Mouse (Mus musculus): ENCODE measurements around the gene Kif20b. TPM values are rescaled to one million over a fixed set of nuclear protein-coding genes. Genes with fewer than 3 reads are reported as not detected.

Gene Kif20b
- polyA plus RNA-seq, 1 experiment from 2014 or later = 72.5 TPM

DNA sequence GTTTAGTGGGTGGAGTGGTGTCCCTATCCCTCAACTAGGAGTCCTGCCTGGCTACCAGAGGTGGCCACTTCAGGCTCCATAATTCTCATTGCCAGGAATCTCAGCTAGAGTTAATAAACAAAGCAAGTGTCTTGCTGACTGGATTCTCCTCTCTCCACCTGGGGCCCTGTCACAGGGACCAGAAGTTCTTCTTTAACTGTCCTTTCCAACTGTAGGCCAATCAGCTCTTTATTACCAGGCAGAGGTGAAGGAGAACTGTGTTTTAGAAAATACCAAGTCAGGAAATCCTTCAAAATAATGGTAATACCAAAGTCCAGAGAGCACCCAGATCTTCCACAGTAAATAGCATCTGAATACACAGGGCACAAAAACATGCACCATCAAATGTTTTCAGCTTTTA lies 9.8 kb upstream of the Kif20b start:
- DNase-seq (ENCODE audit: low spot score) = no peak

DNA sequence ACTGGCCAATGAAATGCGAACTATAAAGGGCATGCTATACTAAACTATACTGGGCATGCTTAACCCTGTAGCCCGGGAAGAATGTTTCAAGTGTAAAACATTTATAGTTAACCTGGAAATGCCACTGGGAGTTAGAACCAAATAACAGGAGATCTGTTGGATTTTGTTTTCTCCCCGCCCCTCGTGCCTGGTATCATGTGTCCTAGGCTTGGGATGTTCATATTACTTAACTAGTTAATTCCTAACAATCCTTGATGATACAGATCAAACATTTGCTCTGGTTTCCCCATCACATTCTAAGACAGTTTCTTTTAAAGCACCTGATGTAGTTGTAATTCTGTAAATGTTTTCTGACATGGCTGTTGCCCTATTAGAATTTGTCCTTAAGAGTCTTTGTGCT lies 2.1 kb upstream of the Kif20b start:
- DNase-seq (ENCODE audit: low spot score) = no peak

DNA sequence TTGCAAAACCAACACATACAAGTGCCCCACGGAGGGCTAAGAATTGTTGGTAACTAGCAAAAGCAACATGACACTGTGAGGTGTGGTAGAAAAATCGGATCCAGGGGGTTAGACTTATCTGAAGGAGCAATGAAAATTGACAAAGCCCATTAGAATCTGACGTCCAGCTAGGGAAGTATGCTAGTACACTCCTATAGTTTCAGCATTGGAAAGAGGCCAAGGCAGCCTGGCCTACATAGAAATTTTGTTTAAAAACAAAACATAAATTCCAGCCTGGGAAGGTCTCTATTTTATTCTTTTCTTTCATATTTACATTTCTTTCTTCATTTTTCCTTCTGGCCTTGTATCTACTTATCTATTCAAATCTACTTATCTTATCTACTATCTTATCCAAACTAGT lies 1.6 kb upstream of the Kif20b start:
- DNase-seq (ENCODE audit: low spot score) = no peak

DNA sequence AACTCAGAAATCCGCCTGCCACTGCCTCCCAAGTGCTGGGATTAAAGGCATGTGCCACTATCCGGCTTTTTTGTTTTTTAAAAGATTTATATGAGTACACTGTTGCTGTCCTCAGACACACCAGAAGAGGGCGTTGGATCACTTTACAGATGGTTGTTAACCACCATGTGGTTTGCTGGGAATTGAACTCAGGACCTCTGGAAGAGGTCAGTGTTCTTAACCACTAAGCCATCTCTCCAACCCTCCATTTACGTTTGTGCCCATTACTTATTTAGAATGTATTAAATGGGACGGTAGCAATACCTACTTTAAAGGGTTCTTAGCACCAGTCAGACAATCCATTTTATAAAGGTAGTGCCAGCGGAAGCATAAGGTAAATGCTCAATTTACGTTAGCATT lies 909 bp upstream of the Kif20b start:
- DNase-seq (ENCODE audit: low spot score) = no peak

DNA sequence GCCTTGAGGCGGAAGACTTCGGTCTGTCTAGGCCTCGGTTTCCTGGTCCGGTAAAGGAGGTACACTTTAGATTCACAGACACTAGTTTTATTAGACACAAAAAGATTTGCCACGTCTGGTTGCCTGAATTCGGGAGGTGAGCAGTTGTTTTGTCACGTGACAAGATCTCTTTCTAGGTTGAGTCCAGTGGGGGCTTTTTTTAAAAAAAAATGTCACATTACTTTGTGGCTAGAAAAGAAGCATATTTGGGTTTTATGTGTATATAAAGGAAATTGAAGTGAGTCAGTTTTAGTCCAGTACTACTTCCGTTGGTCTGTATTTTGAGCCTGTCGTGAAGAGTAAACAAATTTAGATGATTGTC lies 422 bp downstream of the Kif20b start:
- DNase-seq (ENCODE audit: low spot score) = no peak

DNA sequence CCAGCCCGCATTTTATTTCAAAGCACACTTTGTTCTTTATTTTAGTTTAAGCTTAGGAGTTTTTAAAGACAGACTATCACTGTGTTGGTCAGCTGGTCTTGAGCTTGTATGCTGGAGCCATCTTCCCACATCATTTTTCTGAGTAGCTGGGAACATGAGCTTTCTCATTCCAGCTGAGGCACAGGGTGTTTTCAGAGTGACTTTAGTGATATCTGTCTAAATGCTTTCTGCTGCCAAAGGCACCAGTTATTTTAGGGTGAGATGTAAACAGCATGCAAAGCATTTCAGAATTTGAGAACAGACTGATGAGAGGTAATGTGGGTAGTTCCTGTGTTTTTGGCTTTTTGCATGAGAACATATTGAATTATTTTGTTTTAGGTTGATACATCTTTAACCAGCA lies 25.0 kb downstream of the Kif20b start:
- no peak for DNase-seq (ENCODE audit: low spot score)

DNA sequence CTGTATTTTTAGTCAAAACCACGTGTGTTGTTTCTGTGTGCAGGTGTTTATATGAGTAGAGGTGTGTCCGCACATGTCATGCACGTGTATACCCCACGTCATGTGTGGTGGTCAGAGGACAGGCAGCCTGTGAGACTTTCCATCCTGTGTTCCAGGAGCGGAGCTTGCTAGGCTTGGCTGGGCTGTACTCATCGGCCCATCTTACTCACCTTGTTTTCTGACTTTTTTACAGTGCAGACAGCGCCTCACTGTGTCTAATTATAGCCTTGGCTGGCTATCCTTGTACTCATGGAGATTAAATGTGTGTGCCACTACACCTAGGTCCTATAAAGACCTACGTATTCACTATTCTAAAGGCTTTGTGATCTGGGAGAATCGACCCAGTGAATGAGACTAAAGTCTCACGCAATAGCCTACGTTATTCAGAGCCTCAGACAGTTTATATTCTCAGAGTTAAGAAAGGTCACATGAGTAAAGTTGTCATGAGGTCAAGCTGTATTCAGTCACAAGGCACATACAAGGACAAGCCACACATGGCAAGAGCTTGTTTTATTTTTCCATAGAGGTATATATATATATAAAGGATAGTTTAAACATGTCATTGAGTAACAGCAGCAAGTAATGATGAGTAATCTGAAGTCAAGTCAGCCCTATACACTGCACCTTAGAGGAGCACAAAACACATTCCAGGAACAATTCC lies 31.8 kb downstream of the Kif20b start:
- no peak for DNase-seq (ENCODE audit: low spot score)

DNA sequence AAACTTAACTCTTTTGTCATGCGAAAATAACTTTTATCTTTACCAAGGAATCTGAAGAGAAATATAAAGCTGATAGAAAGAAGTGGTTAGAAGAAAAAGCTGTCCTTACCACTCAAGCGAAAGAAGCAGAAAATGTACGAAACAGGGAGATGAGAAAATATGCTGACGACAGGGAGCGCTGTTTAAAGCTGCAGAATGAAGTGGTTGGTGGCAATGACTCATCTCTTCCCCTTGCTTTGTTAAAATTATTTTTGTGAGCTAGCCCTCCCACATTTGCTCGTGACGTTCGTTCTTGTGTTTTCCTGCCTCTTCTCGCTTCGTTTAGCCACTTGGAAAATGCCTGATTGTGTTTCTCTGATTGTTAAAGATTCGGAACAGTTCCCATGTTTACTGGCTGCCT lies 37.2 kb downstream of the Kif20b start:
- no peak for DNase-seq (ENCODE audit: low spot score)

DNA sequence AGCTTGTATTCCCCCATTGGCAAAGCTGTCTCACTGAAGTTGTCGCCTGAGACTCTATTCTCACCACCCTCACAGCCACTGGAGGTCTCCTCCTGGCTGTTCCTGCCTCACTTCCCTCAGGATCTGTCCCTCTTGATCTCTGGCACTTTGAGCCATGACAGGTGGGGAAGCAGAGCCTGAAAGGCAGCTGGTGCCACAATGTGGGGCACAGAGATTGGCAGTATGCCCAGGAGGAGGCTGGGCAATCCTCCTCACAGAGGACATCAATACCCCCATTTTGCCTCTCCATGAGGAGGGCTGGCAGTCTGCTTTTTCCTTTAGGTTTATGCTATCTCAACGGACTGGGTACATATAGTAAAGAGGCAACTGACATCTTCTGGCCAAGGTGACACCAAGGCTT lies 62.6 kb downstream of the Kif20b start:
- DNase-seq (ENCODE audit: low spot score) = no peak

DNA sequence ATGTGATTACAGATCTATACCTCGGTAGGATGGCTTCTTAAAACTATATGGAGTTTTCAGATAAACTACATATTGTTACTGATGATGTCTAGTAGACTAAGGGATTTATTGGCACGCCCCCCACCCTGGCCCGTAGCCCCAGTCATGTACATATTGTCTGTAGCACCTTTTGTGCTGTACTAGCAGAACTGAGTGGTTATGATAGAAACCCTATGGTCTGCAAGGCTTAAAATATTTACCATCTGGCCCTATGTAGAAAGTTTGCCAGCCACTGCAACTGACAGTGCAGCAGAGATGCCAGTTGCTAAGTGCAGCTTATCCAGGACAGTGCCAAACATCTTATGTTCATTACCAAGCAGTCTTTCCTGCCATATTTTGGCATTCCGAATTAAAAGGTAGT lies 68.3 kb downstream of the Kif20b start:
- no peak for DNase-seq (ENCODE audit: low spot score)

DNA sequence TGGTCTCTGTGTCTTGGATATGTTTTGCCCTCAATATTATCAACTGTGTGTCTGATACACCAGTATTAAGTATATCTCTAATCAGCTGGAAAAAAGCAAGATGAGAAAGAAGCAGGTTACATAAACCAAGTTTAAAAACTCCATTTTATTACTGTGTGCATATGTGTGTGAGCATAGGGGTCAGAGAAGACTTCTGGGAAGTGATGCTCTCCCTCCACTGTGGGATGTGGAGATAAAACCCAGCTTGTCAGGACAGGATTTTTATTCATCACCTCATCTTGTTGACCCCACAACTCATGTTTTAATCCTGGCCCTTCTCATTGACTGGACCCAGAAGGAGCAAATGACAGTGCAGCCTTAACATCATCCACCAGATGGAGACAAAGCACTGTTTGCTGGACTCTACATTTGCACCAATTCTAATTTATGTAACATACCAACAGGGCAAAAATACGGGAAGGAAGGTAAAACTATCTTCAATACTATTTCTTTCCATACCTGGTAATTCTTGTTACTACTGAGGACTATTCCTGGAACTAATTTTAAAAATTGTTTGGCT lies 70.9 kb downstream of the Kif20b start:
- DNase-seq (ENCODE audit: low spot score) = peak; percentile 7

DNA sequence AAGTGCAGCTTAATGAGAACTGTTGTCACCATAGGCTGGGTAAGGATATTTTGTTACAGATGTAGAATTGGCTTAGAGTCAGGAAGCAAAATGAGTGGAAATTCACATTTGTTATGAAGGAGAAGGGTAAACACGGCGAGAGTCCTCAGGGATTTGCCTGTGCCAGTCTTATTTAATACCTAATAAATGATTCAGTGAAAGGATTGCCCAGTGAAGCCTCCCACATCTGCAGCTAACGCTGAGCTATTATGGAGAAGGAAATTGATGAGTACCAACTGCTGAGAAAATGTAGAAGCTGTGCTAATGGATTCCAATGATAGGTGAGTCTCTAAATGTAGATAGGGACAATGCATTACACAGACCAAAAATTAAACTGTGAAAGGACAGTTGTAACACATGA lies 92.9 kb downstream of the Kif20b start:
- no peak for DNase-seq (ENCODE audit: low spot score)

DNA sequence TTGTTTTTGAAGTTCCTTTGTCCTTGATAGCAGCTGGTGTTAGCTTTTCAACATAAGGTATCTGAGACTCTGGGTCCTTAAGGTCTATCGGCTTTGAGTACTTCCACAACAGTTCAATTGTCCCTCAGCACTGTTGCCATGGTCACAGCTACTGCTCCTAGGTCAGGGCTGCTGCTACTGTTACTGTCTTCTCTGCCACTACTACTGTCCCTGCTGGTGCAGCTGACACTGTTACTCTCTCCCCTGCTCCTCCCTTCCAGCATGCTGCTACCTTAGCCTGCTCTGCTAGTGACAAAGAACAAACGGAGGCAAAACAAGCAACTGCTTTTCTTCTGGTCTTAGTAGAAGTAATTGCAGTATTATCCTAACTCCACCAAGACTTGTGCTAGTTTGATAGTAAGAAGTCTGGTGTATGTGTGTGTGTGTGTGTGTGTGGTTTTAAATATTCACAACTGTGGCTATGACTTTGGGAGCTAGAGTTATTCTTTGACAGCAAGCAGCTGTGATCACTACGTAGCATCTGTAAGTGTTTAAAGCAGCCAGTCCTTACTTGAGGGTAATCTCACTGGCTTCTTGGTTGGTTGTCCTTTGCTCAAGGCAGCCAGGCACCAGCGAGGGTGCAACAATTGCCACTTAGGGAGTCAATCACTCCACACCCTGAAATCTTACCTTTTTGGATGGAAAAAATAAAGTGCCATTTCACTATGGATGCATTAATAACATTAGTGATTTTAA lies 95.5 kb downstream of the Kif20b start:
- DNase-seq (ENCODE audit: low spot score) = no peak

DNA sequence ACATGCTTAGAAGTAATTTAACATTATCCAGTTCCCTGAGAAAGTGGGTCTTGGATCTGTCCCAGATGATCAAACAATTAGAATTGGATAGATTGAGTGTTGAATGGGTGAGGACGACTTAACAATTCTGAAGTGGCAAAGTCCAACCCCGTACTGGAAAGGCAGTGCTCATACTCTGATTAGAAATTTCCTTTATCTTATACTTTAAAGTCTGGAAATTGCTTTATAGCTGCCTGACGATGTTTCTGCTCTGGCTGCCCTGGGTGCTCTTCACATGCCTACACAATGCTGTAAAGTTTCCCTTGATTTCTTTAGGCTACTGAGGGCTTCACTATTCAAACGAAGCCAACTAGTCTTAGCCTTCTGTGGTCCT lies 96.0 kb downstream of the Kif20b start:
- no peak for DNase-seq (ENCODE audit: low spot score)

MicroRNAs encoded within 50 kb of the gene (microRNA counts, 519-probe panel; counts per million panel counts)
- 473 counts per million, percentile 71 among the panel's probes with 10 or more counts for microRNA mmu-miR-1950

Small RNAs within 50 kb of the gene (microRNA-seq; reads per million reads assigned to microRNA genes)
- 1.2 reads per million for gene Mir1950 (ENCODE audit: borderline number of aligned reads)

Other genes with a start within 250 kb of the Kif20b start
- gene Slc16a12, start 175.1 kb upstream of the Kif20b start, polyA plus RNA-seq (2015; fragmentation: Nextera tagmentation; extraction: Ambion mirVana) = 0.23 and 0.26 TPM in 2 replicates
- gene Pank1, start 42.9 kb upstream of the Kif20b start, polyA plus RNA-seq (2015; fragmentation: Nextera tagmentation; extraction: Ambion mirVana) = 2.5 and 3.0 TPM in 2 replicates